Mouse (Mus musculus) kidney, adult 11 months (tissue): ENCODE data around the gene Gm20661.
A peak's percentile ranks its signal among the peaks of the same experiment; 100 is the strongest.

Experiments
- DNase-seq: peaks from one replicate; pipeline ENCODE4 v3.0.0; 2022

Gene Gm20661

GRCm38 (mm10) chr9:107982681-107983346 lies at the start of gene Gm20661:
TSS of gene Gm20661 (plus strand) at chr9:107983058.
- DNase-seq = peak; percentile 76

GRCm38 (mm10) chr9:107934146-107934545 lies 48.7 kb upstream of the Gm20661 start:
- no peak for DNase-seq

- no peak for DNase-seq
Measured at GRCm38 (mm10) chr9:107935374-107935773, 47.5 kb upstream of the Gm20661 start, which contains the start of gene Camkv. TSS of gene Camkv (plus strand) at chr9:107935674.

- no peak for DNase-seq
Measured at GRCm38 (mm10) chr9:107935790-107936214, 47.1 kb upstream of the Gm20661 start.

GRCm38 (mm10) chr9:107936215-107936822 lies 46.5 kb upstream of the Gm20661 start:
- no peak for DNase-seq

- no peak for DNase-seq
Measured at GRCm38 (mm10) chr9:107936831-107937230, 46.0 kb upstream of the Gm20661 start.

GRCm38 (mm10) chr9:107947241-107948194 lies 35.3 kb upstream of the Gm20661 start:
- no peak for DNase-seq

- DNase-seq = no peak
Measured at GRCm38 (mm10) chr9:107949184-107949921, 33.5 kb upstream of the Gm20661 start.

- no peak for DNase-seq
Measured at GRCm38 (mm10) chr9:107949922-107950235, 33.0 kb upstream of the Gm20661 start, which contains the start of gene Traip. TSS of gene Traip (plus strand) at chr9:107950136.

- peak; percentile 88 for DNase-seq
Measured at GRCm38 (mm10) chr9:107950460-107951355, 32.1 kb upstream of the Gm20661 start.

- DNase-seq = no peak
Measured at GRCm38 (mm10) chr9:107955613-107956289, 27.1 kb upstream of the Gm20661 start.

- no peak for DNase-seq
Measured at GRCm38 (mm10) chr9:107957141-107957540, 25.7 kb upstream of the Gm20661 start.

GRCm38 (mm10) chr9:107959896-107960295 lies 23.0 kb upstream of the Gm20661 start:
- DNase-seq = no peak

GRCm38 (mm10) chr9:107960928-107961327 lies 21.9 kb upstream of the Gm20661 start:
- no peak for DNase-seq

- no peak for DNase-seq
Measured at GRCm38 (mm10) chr9:107961351-107961762, 21.5 kb upstream of the Gm20661 start.

- DNase-seq = no peak
Measured at GRCm38 (mm10) chr9:107961881-107962280, 21.0 kb upstream of the Gm20661 start.

GRCm38 (mm10) chr9:107962916-107963315 lies 19.9 kb upstream of the Gm20661 start:
- DNase-seq = no peak

- DNase-seq = peak; percentile 56
Measured at GRCm38 (mm10) chr9:107963700-107964099, 19.2 kb upstream of the Gm20661 start.

GRCm38 (mm10) chr9:107964681-107965080 lies 18.2 kb upstream of the Gm20661 start:
- DNase-seq = no peak

- no peak for DNase-seq
Measured at GRCm38 (mm10) chr9:107966676-107967075, 16.2 kb upstream of the Gm20661 start.

GRCm38 (mm10) chr9:107967437-107967836 lies 15.4 kb upstream of the Gm20661 start:
- no peak for DNase-seq
